Mouse (Mus musculus) cerebellum, adult 11 months (tissue): ENCODE measurements around the gene Krt83.

Experiments used
- DNase-seq: peaks from one replicate; pipeline ENCODE4 v3.0.0; 2022

The Krt83 gene

DNA sequence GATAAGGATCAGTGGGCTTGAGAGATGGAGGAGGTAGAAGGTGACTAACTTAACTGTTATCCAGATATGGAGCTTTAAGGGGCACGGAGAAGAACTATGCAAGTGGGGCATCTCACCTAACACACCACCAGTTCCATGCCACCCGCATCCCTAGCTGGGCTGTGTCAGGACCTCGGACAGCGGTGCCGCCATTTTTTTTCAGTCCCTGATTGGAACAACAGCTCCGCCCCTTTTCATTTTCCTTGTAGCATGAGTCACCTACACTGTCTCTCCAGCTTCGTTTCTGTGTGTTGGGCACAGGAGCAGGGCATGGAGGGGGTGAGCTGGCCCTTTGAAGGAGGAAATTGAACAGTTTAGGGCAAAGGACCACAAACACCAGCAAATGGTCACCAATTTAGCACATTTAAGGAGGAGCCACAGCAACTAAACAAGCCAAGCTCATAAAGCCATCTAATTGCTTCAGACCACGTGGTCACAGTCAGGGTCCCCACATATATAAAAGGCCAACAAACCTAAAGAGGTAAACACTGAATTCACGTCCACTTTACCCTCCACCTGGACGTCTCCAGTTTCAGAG is 18.3 kb downstream of the Krt83 start, which contains the start of gene Krt86:
Krt86 (plus strand) TSS at position 527 of the 577 bp plus-strand sequence.
- no peak for DNase-seq

DNA sequence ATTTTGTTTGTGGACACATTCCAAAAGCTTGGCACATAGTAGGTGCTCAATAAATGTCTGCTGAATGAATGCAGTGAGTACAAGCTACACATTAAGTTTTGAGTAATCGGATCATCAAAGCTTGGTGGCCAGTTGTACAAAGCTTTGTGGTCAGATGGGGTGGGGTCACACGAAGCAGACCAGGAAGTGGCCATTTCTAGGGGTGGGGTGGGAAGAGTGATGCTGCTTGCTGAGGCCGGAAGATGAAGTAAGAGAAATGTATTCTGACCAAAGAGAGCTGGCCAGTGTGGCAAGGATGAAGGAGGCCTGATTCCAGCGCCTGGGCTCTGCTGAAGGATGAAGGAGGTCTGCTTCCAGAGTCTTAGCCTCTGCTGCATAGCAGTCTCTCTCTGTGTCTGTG is 22.2 kb downstream of the Krt83 start:
- no peak for DNase-seq

DNA sequence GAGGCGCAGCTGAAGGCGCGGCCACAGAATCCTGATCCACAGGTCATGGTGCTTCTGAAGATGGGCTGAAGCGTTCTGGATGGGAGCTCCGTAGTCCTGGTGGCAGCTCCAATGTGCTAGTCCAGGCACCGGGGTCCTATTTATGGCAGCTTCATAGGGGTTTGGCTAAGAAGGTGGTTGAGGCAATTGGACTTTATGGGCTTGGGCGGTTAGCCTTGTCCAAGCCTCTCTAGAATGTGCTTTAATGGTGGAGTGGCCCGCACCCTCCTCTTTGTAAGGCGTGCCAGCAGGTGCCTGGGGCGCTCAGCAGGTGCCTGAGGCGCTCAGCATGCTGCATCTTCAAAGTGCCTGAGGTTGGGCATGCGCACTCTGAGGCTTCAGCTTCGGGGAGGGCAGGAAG is 27.7 kb downstream of the Krt83 start, which contains the start of gene Krt81:
Krt81 (minus strand) TSS at position 101 of the 400 bp plus-strand sequence.
- DNase-seq = no peak

- no peak for DNase-seq
Observed at GRCm38 (mm10) chr15:101459283-101459682, 32.0 kb downstream of the Krt83 start.

DNA sequence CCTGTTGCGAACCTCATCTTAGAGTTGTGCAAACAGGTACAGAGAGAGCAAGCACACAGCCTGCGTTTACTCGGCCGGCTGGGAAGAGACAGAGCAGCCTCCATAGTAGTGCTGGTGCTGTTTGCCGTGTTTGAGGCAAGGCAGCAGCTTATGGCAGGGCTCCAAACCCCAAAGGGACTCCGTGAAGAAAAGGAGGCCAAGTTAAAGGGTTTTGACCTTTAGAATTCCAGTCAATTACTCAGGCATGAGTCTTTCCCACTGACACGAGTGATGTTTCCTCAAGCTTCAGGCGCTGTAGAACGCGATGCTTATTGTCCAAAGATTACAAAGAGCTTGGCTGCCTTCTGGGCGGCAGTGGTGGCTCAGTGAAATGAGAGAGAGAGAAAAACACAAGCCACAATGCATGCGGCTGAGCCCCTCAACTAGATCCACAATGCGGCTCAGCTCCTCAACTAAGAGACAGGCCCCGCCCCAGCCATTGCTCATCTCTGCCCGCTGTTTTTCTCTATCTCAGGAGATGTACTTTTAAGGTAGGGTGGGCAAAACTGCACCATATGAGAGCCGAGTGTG is 32.9 kb downstream of the Krt83 start:
- no peak for DNase-seq

GRCm38 (mm10) chr15:101455891-101456290 is 35.4 kb downstream of the Krt83 start:
- DNase-seq = no peak

GRCm38 (mm10) chr15:101455292-101455691 is 36.0 kb downstream of the Krt83 start:
- DNase-seq = no peak

DNA sequence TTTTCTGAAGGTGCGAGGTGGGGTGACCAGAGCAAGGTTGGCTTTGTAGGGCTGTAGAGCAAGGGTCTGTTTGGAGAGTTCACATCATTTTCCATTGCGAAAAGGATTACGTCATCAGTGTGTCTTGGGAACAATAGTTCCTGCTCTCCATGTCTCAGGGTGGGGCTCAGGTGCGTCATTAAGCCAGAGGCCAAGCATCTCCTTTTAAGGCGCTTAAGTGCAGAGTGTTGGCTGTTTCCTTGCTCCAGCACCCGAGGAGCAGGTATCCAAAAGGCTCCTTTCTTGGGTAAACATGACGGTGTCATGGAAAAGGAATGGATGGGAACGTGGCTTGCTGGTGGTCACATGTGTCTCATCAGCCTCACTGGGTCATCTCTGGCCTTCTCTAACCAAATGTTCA is 36.5 kb downstream of the Krt83 start:
- DNase-seq = no peak

DNA sequence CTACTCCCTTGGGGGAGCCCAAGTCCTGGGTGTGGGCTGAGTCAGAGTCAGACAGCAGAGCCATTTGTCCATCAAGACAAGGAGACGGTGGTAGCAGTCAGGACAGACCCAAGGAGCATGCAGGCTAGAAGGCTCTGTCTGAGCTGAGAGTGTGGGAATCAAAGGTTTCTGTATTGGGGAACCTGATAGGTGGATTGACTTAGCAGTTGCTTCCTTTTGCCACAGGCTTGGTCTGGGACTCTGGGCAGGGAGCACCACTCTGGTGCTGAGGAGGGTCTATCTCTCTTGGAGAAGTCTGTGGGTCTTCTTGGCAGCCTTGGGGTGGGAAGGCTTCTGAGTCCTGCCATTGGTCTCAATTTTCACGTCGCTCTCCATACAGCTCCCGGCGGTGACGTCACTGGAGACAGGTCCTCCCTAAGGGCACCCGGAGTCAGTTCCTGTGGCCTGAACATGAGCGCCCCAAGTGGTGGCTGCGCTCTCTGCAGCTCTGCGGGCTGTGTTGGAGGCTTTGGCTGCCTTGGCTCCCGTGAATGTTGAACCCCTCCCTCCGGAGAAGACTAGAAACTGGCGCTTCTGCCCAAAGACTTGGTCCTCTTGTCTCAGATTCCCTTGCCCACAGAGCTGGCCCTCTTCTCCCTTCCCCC is 38.1 kb downstream of the Krt83 start:
- peak; percentile 62 for DNase-seq

GRCm38 (mm10) chr15:101447444-101447843 is 43.9 kb downstream of the Krt83 start, which contains the start of gene Krt88:
Krt88 (plus strand) TSS chr15:101447744.
- no peak for DNase-seq

DNA sequence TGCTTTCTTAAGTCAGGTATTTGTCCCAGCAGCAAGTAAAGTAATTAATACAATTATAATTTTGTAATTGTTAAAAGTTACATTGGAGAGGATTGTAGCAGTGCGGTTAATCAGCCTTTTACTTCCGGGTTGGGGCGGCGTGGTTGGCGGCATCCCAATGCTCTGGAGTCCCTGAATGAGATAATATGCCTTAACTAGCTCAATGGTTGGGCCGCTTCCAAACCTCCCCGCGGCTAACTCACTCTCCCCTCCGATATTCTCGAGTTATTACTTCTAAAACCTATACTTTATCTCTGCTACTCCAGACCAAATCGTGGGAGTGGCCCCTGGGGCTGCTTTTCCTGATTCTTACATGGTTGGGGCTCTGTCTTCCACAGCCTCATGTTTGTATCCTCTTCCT is 44.7 kb downstream of the Krt83 start:
- no peak for DNase-seq

- no peak for DNase-seq
Observed at GRCm38 (mm10) chr15:101440837-101441236, 50.5 kb downstream of the Krt83 start.

DNA sequence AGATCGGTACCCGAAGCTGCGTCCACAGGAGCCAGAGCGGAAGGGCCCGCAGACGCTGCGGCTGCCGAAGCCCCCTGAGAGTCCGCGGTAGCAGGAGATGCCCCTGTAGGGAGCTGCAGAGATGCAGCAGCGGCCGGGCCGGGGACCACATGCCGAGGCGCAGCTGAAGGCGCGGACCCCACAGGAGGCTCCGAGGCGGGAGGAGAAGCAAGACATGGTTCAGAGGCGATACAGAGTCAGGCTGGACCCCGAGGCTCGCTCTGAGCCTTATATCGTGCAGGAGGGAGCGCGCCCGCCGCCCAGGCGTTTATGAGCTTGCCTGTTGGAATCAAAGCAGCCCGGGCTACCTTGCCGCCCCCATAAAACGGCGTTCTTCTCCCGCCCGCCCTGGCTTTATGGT is 52.8 kb downstream of the Krt83 start, which contains the start of gene Krt87:
Krt87 (minus strand) TSS at position 250 of the 400 bp plus-strand sequence.
- no peak for DNase-seq

DNA sequence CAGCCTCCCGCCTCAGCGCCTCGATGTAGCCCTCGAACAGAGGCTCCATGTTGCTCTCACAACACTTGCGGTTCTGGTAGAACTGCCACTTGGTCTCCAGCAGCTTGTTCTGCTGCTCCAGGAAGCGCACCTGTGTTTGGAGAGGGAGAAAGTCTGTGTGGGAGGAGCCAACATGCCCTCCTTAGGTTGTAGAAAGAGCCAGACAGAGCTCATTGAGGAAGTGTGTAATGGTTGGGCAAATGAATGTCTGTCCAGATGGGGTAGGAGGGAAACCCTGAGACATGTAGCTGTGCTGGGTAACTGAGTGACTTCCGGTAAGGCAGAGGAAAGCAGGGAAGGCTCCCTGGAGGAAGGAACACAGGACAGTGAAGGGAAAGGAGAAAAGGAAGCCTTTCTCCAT is 54.7 kb downstream of the Krt83 start:
- no peak for DNase-seq
